8 mouse cellular contexts compared by ENCODE assay signal in genomic region chr13:107888231-107888555, GRCm38 (mm10).
DNase-seq lines count a peak whose midpoint lies in the region; ATAC-seq and TF ChIP-seq lines count a peak whose summit lies in the region.

No protein-coding gene starts in this region.

- intact Hi-C loops in left cerebral cortex, adult 2 months (cut with DNase I): loop anchor here (5.0 kb wide), 3 partner anchors 41 to 121 kb away; no protein-coding TSS in a partner anchor
- intact Hi-C loops in left cerebral cortex, postnatal 4 days (cut with DNase I): loop anchor here (5.0 to 10.0 kb wide), 3 partner anchors 123 to 783 kb away; no protein-coding TSS in a partner anchor

- under 1% methylated on average over 9 of the region's 9 CpGs for WGBS in embryonic facial prominence, embryonic 10.5 days
- 0% methylated on average over 9 of the region's 9 CpGs for WGBS in intestine, embryonic 14.5 days
- WGBS in neural tube, embryonic 14.5 days: 0% methylated on average over 9 of the region's 9 CpGs

- H3K4me2 ChIP-seq in intestine, embryonic 14.5 days (ENCODE audit: low read length): peak overlapping the region; percentile 64
- peak overlapping the region; percentile 64 for H3K4me2 ChIP-seq in neural tube, embryonic 14.5 days (ENCODE audit: low read depth, low read length)

- DNase-seq in left cerebral cortex, adult 2 months (ENCODE audit: extremely low spot score in 1 of 2, low spot score in 2 of 2): no peak
- DNase-seq in left cerebral cortex, postnatal 4 days: no peak
- DNase-seq in embryonic facial prominence, embryonic 10.5 days (ENCODE audit: low spot score): peak; percentile 33
- DNase-seq in intestine, embryonic 14.5 days (ENCODE audit: low spot score): peak; percentile 62
- no peak for DNase-seq in gastrocnemius, postnatal 10 days
- no peak for DNase-seq in kidney, postnatal 36 days

- H3K4me1 ChIP-seq in embryonic facial prominence, embryonic 10.5 days: peaks cover 48% of the 10 kb centered on the region
- H3K4me1 ChIP-seq in intestine, embryonic 14.5 days (replicated peaks; ENCODE audit: control insufficient read depth, insufficient read depth, low read length): peaks cover 22% of the 10 kb centered on the region
- peaks cover 34% of the 10 kb centered on the region for H3K4me1 ChIP-seq in neural tube, embryonic 14.5 days (ENCODE audit: control insufficient read depth, insufficient read depth, low read length)

- H3K27me3 ChIP-seq in embryonic facial prominence, embryonic 10.5 days (replicated peaks; ENCODE audit: low read depth, poor library complexity, severe bottlenecking): peaks cover 11% of the 10 kb centered on the region
- no peaks in the 10 kb centered on the region for H3K27me3 ChIP-seq in intestine, embryonic 14.5 days (replicated peaks; ENCODE audit: control insufficient read depth, insufficient read depth, low read length)
- no peaks in the 10 kb centered on the region for H3K27me3 ChIP-seq in neural tube, embryonic 14.5 days (ENCODE audit: control insufficient read depth, insufficient read depth, low read length)

- no peaks in the 10 kb centered on the region for H3K9me3 ChIP-seq in embryonic facial prominence, embryonic 10.5 days
- no peaks in the 10 kb centered on the region for H3K9me3 ChIP-seq in intestine, embryonic 14.5 days (ENCODE audit: control insufficient read depth, low read length)
- H3K9me3 ChIP-seq in neural tube, embryonic 14.5 days (ENCODE audit: control insufficient read depth, low read length): no peaks in the 10 kb centered on the region

- ATAC-seq in intestine, embryonic 14.5 days (replicated peaks; ENCODE audit: low FRiP score, low TSS enrichment, low read depth): no peak
- ATAC-seq in neural tube, embryonic 14.5 days (ENCODE audit: low read depth): no peak
- no peak for ATAC-seq in erythroid progenitor cell, adult 5-6 weeks (replicated peaks; ENCODE audit: low FRiP score, poor library complexity, severe bottlenecking)

- 0 out of 2 replicates have a peak, but pooled peaks cover 6% of the 10 kb centered on the region for H3K36me3 ChIP-seq in embryonic facial prominence, embryonic 10.5 days (replicated peaks)
- H3K36me3 ChIP-seq in intestine, embryonic 14.5 days (ENCODE audit: control insufficient read depth, insufficient read depth, low read length): no peaks in the 10 kb centered on the region
- no peaks in the 10 kb centered on the region for H3K36me3 ChIP-seq in neural tube, embryonic 14.5 days (ENCODE audit: control insufficient read depth, insufficient read depth, low read length)

- TF ChIP-seq CTCF in left cerebral cortex, adult 2 months (IDR thresholded peaks at IDR 0.05): no peak

- peak overlapping the region; percentile 82; the same call in 1 of the 2 replicates for H3K27ac ChIP-seq in left cerebral cortex, adult 2 months
- H3K27ac ChIP-seq in embryonic facial prominence, embryonic 10.5 days (replicated peaks): peak overlapping the region; percentile 96
- peak overlapping the region; percentile 81; the same call in 1 of the 2 replicates for H3K27ac ChIP-seq in intestine, embryonic 14.5 days (ENCODE audit: low read depth)
- H3K27ac ChIP-seq in neural tube, embryonic 14.5 days (ENCODE audit: low read depth, low read length): peak overlapping the region; percentile 99

- H3K4me3 ChIP-seq in left cerebral cortex, adult 2 months: peak overlapping the region; percentile 87
- peak overlapping the region; percentile 97 for H3K4me3 ChIP-seq in embryonic facial prominence, embryonic 10.5 days
- peak overlapping the region; percentile 92 for H3K4me3 ChIP-seq in intestine, embryonic 14.5 days (ENCODE audit: low read depth, low read length)
- H3K4me3 ChIP-seq in neural tube, embryonic 14.5 days (ENCODE audit: low read depth, low read length): peak overlapping the region; percentile 96

- peak overlapping the region; percentile 88 for H3K9ac ChIP-seq in intestine, embryonic 14.5 days (ENCODE audit: low read length)
- H3K9ac ChIP-seq in neural tube, embryonic 14.5 days (replicated peaks; ENCODE audit: low read depth, low read length): peak overlapping the region; percentile 98

Comparison
In these comparisons a context has a peak if more than half of its experiments do, and no peak if none do; other contexts are left out.
1. DNase-seq: peak in embryonic facial prominence, embryonic 10.5 days (single experiment) and intestine, embryonic 14.5 days (single experiment); none in left cerebral cortex, adult 2 months (0 of 2), left cerebral cortex, postnatal 4 days (single experiment), gastrocnemius, postnatal 10 days (single experiment) and kidney, postnatal 36 days (0 of 2).
2. Peak in every context shown above with its lines, with median percentiles within 50 percentile points of each other: H3K27ac ChIP-seq and H3K4me3 ChIP-seq.